Mouse (Mus musculus) hindbrain, postnatal 0 days (tissue): ENCODE measurements around the gene Mpc1. TPM values are rescaled to one million over a fixed set of nuclear protein-coding genes. Genes with fewer than 3 reads are reported as not detected.

Source experiments
- ATAC-seq: fragments of 200-750 bp; cut with Nextera tagmentation; 2 replicates; pipeline ENCODE4 v1.8.0; 2017; ENCODE audit warnings: mild to moderate bottlenecking, moderate TSS enrichment, moderate library complexity
- DNase-seq: peaks from one replicate; pipeline ENCODE4 v3.0.0-alpha.2; 2015; ENCODE audit warnings: low spot score
- H3K27ac ChIP-seq: fragments of 300-500 bp; sonication (generic); 2 replicates; pipeline ENCODE4 v1.5.1; 2014; ENCODE audit warnings: mild to moderate bottlenecking
- H3K27me3 ChIP-seq: fragments of 300-500 bp; sonication (generic); 2 replicates; pipeline ENCODE4 v1.6.1; 2014; ENCODE audit warnings: low read length, mixed read lengths; ENCODE audit not compliant: insufficient read depth
- H3K36me3 ChIP-seq: fragments of 300-500 bp; sonication (generic); 2 replicates; pipeline ENCODE4 v1.6.1; 2014; ENCODE audit warnings: low read length, mixed read lengths; ENCODE audit not compliant: insufficient read depth
- H3K4me1 ChIP-seq: fragments of 300-500 bp; sonication (generic); 2 replicates; pipeline ENCODE4 v1.6.1; 2014; ENCODE audit warnings: antibody characterized with exemption, low read length, mixed read lengths; ENCODE audit not compliant: insufficient read depth
- H3K4me2 ChIP-seq: fragments of 300-500 bp; sonication (generic); 2 replicates; pipeline ENCODE4 v1.6.1; 2014; ENCODE audit warnings: low read depth, mild to moderate bottlenecking, low read length, moderate library complexity, mixed read lengths
- H3K4me3 ChIP-seq: fragments of 300-500 bp; sonication (generic); 2 replicates; pipeline ENCODE4 v1.5.1; 2014; ENCODE audit warnings: low read length
- H3K9ac ChIP-seq: fragments of 300-500 bp; sonication (generic); replicated peaks from 2 replicates; pipeline ENCODE4 v1.6.1; 2014; ENCODE audit warnings: mild to moderate bottlenecking, low read length, moderate library complexity, mixed read lengths
- H3K9me3 ChIP-seq: fragments of 300-500 bp; sonication (generic); 2 replicates; pipeline ENCODE4 v1.6.1; 2016; ENCODE audit warnings: low read length, mixed read lengths
- CTCF ChIP-seq: IDR thresholded peaks from 2 replicates; pipeline ENCODE4 v1.5.1; 2016; ENCODE audit warnings: antibody characterized with exemption, control low read depth, low read depth
- WGBS: fragments of 180-500 bp; shearing (Covaris S2); extraction: QIAGEN DNeasy Blood & Tissue Kit; methylation state at CpG from one replicate; pipeline ENCODE4 v1.1.7; 2014; 5-methylcytosine and 5-hydroxymethylcytosine counted together
- polyA plus RNA-seq: library from polyadenylated mRNA; unstranded; fragments of >200 nt; fragmentation: Nextera tagmentation; extraction: Ambion mirVana; gene quantifications from 2 replicates; pipeline ENCODE4 v1.2.1, GENCODE M21; 2015
- total RNA-seq: library from RNA; depleted of rRNA; stranded (reverse); fragments of >200 nt; gene quantifications from 2 replicates; pipeline ENCODE4 v1.2.3, GENCODE M21; 2014

The Mpc1 gene
- total and polyA plus RNA-seq, 2 experiments from 2014 or later, result 485 to 608 TPM

DNA sequence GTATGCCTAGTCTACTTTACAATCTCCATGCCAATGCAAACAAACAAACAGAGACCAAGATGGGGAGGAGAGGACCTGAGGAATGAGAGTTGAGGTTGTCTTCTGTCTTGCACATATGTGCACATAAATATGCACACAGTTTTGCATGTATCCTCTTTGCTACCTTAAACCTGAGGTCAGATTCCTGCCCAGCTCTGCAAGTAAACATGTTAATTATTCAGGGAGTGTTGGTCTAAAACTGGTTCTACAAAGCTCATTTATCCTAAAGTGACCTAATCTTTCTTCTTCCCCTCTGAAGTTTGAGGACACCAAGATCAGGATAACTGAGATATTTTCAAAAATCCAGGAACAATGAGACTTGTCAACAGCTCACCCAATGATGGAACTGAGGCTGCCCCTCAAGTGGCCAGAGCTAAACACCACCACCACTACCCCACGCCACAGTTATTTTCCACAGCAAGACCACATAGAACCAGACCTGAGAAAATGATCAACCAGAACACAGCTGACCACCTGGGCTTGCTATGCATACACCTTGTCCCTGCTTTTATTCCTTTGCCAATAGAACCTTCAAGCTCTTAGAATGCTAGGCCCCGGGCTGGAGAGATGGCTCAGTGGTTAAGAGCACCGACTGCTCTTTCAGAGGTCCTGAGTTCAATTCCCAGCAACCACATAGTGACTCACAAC, 7.4 kb downstream of the Mpc1 start:
- no peak for ATAC-seq

DNA sequence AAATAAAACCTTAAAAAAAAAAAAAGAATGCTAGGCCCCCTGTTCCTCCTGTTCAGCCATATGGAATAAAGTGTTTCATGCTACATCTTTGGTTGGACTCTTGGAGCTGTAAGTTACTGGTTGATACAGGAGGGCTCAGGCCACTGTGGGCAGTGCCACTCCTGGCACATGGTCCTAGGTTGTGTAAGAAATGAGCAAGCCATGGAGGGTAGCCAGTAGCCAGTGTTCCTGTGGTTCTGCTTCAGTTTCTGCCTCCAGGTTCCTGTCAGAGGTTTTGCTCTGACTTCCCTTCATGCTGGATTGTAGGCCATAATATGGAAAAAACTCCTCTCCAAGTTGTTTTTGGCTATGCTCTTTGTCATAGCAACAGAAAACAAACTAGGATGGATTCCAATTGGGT, 8.0 kb downstream of the Mpc1 start:
- no peaks in the 10 kb centered on the region for H3K4me1 ChIP-seq
- no peak overlapping the region for H3K27ac ChIP-seq
- H3K4me3 ChIP-seq, result no peak overlapping the region
- TF ChIP-seq CTCF, result no peak
- peaks cover 6% of the 10 kb centered on the region; the same call in 1 of the 2 replicates for H3K36me3 ChIP-seq
- DNase-seq, result no peak
- ATAC-seq, result no peak
- no peak overlapping the region for H3K4me2 ChIP-seq
- no peaks in the 10 kb centered on the region for H3K27me3 ChIP-seq
- no peak overlapping the region for H3K9ac ChIP-seq
- H3K9me3 ChIP-seq, result no peaks in the 10 kb centered on the region

More for the DNA sequence above, 7.4 kb downstream of the Mpc1 start:
- H3K36me3 ChIP-seq, result peaks cover 6% of the 10 kb centered on the region; the same call in 1 of the 2 replicates
- no peaks in the 10 kb centered on the region for H3K9me3 ChIP-seq
- no peak overlapping the region for H3K27ac ChIP-seq
- DNase-seq, result no peak
- 94% methylated on average over 3 of the region's 3 CpGs for WGBS
- no peak overlapping the region for H3K9ac ChIP-seq
- H3K4me2 ChIP-seq, result no peak overlapping the region
- no peaks in the 10 kb centered on the region for H3K4me1 ChIP-seq
- H3K4me3 ChIP-seq, result no peak overlapping the region
- TF ChIP-seq CTCF, result no peak
- no peaks in the 10 kb centered on the region for H3K27me3 ChIP-seq

DNA sequence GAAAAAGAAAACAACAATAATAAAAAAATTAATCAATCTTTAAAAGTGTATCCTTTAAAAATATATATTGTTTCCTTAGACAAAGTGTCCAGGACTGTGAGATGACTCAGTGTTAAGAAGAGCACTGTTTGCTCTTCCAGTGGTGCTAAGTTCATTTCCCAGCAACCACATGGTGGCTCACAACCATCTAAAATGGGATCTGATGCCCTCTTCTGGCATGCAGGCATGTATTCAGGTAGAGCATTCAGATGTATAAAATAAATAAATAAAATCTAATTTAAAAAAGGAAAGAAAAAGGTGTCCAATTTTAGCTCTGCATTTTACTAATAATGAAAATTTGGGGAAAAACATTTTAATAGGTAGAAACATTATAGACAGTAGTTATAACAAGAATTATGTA, 13.1 kb downstream of the Mpc1 start:
- TF ChIP-seq CTCF, result peak; percentile 49
- DNase-seq, result no peak
- no peak overlapping the region for H3K4me3 ChIP-seq

DNA sequence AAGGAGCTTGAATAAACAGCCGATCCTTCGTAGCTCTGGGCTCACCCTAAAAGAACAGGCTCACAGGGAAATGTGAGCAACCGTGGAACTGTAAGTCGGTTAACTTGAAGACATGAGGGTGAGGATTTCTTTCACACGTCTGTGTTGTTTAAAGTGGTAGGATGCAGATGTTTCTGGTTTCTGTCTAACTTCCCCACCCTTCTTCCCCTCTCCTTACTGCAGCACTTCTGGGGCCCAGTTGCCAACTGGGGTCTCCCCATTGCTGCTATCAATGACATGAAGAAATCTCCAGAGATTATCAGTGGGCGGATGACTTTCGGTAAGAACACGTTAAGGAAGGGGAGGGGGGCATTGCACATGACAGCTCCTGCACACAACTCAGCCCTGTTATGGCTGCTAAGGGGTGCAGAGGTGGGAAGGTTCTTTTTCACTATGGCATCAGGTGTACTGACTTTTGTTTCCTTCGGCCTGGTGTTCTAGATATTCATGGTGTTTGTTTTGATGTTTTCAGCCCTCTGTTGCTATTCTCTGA, 13.7 kb downstream of the Mpc1 start:
- no peak for ATAC-seq
- H3K27me3 ChIP-seq, result no peaks in the 10 kb centered on the region
- peaks cover 18% of the 10 kb centered on the region; the same call in 1 of the 2 replicates for H3K36me3 ChIP-seq
- no peaks in the 10 kb centered on the region for H3K4me1 ChIP-seq
- no peak overlapping the region for H3K27ac ChIP-seq
- no peak overlapping the region for H3K4me2 ChIP-seq
- H3K9me3 ChIP-seq, result no peaks in the 10 kb centered on the region
- H3K4me3 ChIP-seq, result no peak overlapping the region
- no peak overlapping the region for H3K9ac ChIP-seq
- WGBS, result 87% methylated on average over 9 of the region's 9 CpGs
- no peak for DNase-seq
- TF ChIP-seq CTCF, result no peak

More for the DNA sequence above, 13.1 kb downstream of the Mpc1 start:
- Histone ChIP-seq H3K27ac (no peak overlapping the region), H3K9me3 (no peaks in the 10 kb centered on the region), H3K27me3 (no peaks in the 10 kb centered on the region), H3K9ac (no peak overlapping the region), H3K4me1 (no peaks in the 10 kb centered on the region), H3K36me3 (peaks cover 18% of the 10 kb centered on the region; the same call in 1 of the 2 replicates), H3K4me2 (no peak overlapping the region)
- ATAC-seq, result no peak

DNA sequence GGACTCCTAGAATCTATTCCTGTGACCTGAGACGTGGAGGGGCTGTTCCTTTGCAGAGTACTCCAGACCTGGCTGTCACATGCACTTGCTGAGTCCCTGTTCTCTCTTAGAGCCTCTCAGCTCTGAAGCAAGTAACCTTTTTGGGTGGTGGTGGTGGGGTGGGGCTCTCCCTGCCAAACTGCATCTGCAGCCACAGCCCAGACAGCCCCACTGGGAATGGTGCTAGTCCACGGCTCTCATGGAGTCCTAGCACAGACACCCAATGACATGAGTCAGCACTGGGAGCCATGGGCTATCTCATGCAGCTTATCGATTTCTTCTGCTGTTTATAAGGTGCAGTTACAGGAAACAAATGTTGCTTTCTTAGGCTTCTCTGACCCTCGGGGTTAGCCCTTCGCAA, 15.0 kb downstream of the Mpc1 start:
- DNase-seq, result no peak
- no peak overlapping the region for H3K4me3 ChIP-seq
- WGBS, result 85% methylated on average over 5 of the region's 5 CpGs
- peaks cover 18% of the 10 kb centered on the region; the same call in 1 of the 2 replicates for H3K36me3 ChIP-seq
- no peak overlapping the region for H3K4me2 ChIP-seq
- H3K27me3 ChIP-seq, result no peaks in the 10 kb centered on the region
- TF ChIP-seq CTCF, result no peak
- H3K9ac ChIP-seq, result no peak overlapping the region
- no peaks in the 10 kb centered on the region for H3K4me1 ChIP-seq
- H3K27ac ChIP-seq, result no peak overlapping the region
- no peaks in the 10 kb centered on the region for H3K9me3 ChIP-seq
- ATAC-seq, result no peak

DNA sequence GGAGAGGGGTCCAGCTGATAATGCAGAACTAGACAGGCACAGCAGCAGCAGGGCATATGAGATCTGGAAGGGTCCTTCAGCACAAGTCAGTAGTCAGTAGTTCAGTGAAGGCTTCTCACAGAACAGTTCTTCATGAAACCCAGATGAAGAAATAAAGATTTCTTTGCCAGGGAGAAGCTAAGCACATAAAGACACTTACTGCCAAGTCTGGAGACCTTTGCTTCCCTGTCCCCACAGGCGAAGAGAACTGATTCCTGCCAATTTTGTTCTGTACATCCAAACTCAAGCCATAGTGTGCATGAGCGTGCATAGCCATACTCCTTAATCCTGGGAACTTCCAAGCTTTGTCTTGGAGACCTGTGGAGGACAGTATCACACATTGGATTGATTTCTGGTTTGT, 15.6 kb downstream of the Mpc1 start:
- Histone ChIP-seq H3K27ac (no peak overlapping the region), H3K9ac (no peak overlapping the region), H3K4me2 (no peak overlapping the region), H3K27me3 (no peaks in the 10 kb centered on the region), H3K9me3 (no peaks in the 10 kb centered on the region), H3K4me1 (no peaks in the 10 kb centered on the region), H3K36me3 (peaks cover 18% of the 10 kb centered on the region; the same call in 1 of the 2 replicates), H3K4me3 (no peak overlapping the region)
- ATAC-seq (no peak), DNase-seq (no peak)
- TF ChIP-seq CTCF, result no peak
- WGBS, result 90% methylated on average over 2 of the region's 2 CpGs

DNA sequence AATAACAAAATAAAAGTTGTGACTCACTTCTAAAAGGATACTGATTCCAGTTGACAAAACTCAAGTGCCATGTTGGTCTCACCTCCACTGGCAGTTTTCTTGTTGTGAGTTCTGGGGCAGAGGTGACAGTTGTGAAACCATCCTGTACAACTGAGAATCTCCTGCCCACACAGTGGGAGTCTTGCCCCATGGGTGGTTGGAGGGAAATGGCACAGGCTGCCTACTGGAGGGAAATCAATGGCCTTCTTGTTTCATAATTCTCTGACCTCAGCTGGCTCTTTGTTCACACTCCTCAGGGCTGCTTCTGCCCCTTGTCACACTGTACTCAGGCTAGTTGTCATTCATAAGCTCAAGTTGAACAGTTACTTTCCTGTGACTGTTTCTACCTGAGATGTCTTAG, 16.8 kb downstream of the Mpc1 start:
- H3K9ac ChIP-seq, result no peak overlapping the region
- H3K36me3 ChIP-seq, result peaks cover 18% of the 10 kb centered on the region; the same call in 1 of the 2 replicates
- DNase-seq (no peak), ATAC-seq (no peak)
- H3K27me3 ChIP-seq, result no peaks in the 10 kb centered on the region
- H3K9me3 ChIP-seq, result no peaks in the 10 kb centered on the region
- H3K27ac ChIP-seq, result no peak overlapping the region
- H3K4me1 ChIP-seq, result no peaks in the 10 kb centered on the region
- H3K4me2 ChIP-seq, result no peak overlapping the region
- no peak overlapping the region for H3K4me3 ChIP-seq
- no peak for TF ChIP-seq CTCF
